Mouse (Mus musculus): ENCODE data around the gene Hmgcr. TPM values are rescaled to one million over a fixed set of nuclear protein-coding genes. Genes with fewer than 3 reads are reported as not detected.

The Hmgcr gene
- 51.3 and 69.5 TPM in 2 replicates for polyA plus RNA-seq (2014; fragmentation: Nextera tagmentation; extraction: Ambion mirVana)

GRCm38 (mm10) chr13:96670406-96671077 is at the start of gene Hmgcr:
Gene Hmgcr (minus strand): TSS chr13:96670936.
- peak within 1 kb of the TSS; percentile 94 for H3K27ac ChIP-seq (ENCODE audit: low read depth, low read length)
- ATAC-seq (replicated peaks; ENCODE audit: insufficient number of reproducible peaks, low FRiP score, low TSS enrichment): peak; percentile 100
- under 1% methylated on average over 61 of the region's 70 CpGs for WGBS (ENCODE audit: insufficient replicate concordance)
- H3K36me3 ChIP-seq (ENCODE audit: control insufficient read depth, insufficient read depth, low read length): peaks cover 5% of the 10 kb centered on the region
- H3K9ac ChIP-seq (ENCODE audit: low read depth, low read length): peak within 1 kb of the TSS; percentile 98
- H3K4me3 ChIP-seq (ENCODE audit: low read depth, low read length): peak within 1 kb of the TSS; percentile 93
- no peaks in the 10 kb centered on the region for H3K27me3 ChIP-seq (ENCODE audit: control insufficient read depth, insufficient read depth, low read length)
- H3K9me3 ChIP-seq (replicated peaks; ENCODE audit: control insufficient read depth, low read length): no peaks in the 10 kb centered on the region
- H3K4me1 ChIP-seq (ENCODE audit: control insufficient read depth, insufficient read depth, low read length): peaks cover 20% of the 10 kb centered on the region
- peak within 1 kb of the TSS; percentile 71 for H3K4me2 ChIP-seq

GRCm38 (mm10) chr13:96720003-96720402 is 49.3 kb upstream of the Hmgcr start:
- H3K36me3 ChIP-seq (ENCODE audit: control insufficient read depth, insufficient read depth, low read length): no peaks in the 10 kb centered on the region
- ATAC-seq (replicated peaks; ENCODE audit: insufficient number of reproducible peaks, low FRiP score, low TSS enrichment): no peak
- H3K9ac ChIP-seq (ENCODE audit: low read depth, low read length): no peak overlapping the region
- no peaks in the 10 kb centered on the region for H3K27me3 ChIP-seq (ENCODE audit: control insufficient read depth, insufficient read depth, low read length)
- no peak overlapping the region for H3K27ac ChIP-seq (ENCODE audit: low read depth, low read length)
- no peaks in the 10 kb centered on the region for H3K4me1 ChIP-seq (ENCODE audit: control insufficient read depth, insufficient read depth, low read length)
- no peaks in the 10 kb centered on the region for H3K9me3 ChIP-seq (replicated peaks; ENCODE audit: control insufficient read depth, low read length)
- no peak overlapping the region for H3K4me2 ChIP-seq
- no peak overlapping the region for H3K4me3 ChIP-seq (ENCODE audit: low read depth, low read length)
- 49% methylated on average over 2 of the region's 2 CpGs for WGBS (ENCODE audit: insufficient replicate concordance)

- no peaks in the 10 kb centered on the region for H3K9me3 ChIP-seq (replicated peaks; ENCODE audit: control insufficient read depth, low read length)
- 70% methylated on average over 1 of the region's 1 CpGs for WGBS (ENCODE audit: insufficient replicate concordance)
- H3K4me2 ChIP-seq: no peak overlapping the region
- no peaks in the 10 kb centered on the region for H3K4me1 ChIP-seq (ENCODE audit: control insufficient read depth, insufficient read depth, low read length)
- H3K27ac ChIP-seq (ENCODE audit: low read depth, low read length): no peak overlapping the region
- no peaks in the 10 kb centered on the region for H3K36me3 ChIP-seq (ENCODE audit: control insufficient read depth, insufficient read depth, low read length)
- no peak overlapping the region for H3K9ac ChIP-seq (ENCODE audit: low read depth, low read length)
- no peak overlapping the region for H3K4me3 ChIP-seq (ENCODE audit: low read depth, low read length)
- H3K27me3 ChIP-seq (ENCODE audit: control insufficient read depth, insufficient read depth, low read length): no peaks in the 10 kb centered on the region
- no peak for ATAC-seq (replicated peaks; ENCODE audit: insufficient number of reproducible peaks, low FRiP score, low TSS enrichment)
These were observed 47.1 kb upstream of the Hmgcr start for GRCm38 (mm10) chr13:96717821-96718220.

- ATAC-seq (replicated peaks; ENCODE audit: insufficient number of reproducible peaks, low FRiP score, low TSS enrichment): no peak
- H3K9me3 ChIP-seq (replicated peaks; ENCODE audit: control insufficient read depth, low read length): no peaks in the 10 kb centered on the region
- no peaks in the 10 kb centered on the region for H3K27me3 ChIP-seq (ENCODE audit: control insufficient read depth, insufficient read depth, low read length)
- no peak overlapping the region for H3K4me2 ChIP-seq
- no peaks in the 10 kb centered on the region for H3K36me3 ChIP-seq (ENCODE audit: control insufficient read depth, insufficient read depth, low read length)
- no peak overlapping the region for H3K9ac ChIP-seq (ENCODE audit: low read depth, low read length)
- H3K4me3 ChIP-seq (ENCODE audit: low read depth, low read length): no peak overlapping the region
- H3K27ac ChIP-seq (ENCODE audit: low read depth, low read length): no peak overlapping the region
- 82% methylated on average over 2 of the region's 2 CpGs for WGBS (ENCODE audit: insufficient replicate concordance)
- no peaks in the 10 kb centered on the region for H3K4me1 ChIP-seq (ENCODE audit: control insufficient read depth, insufficient read depth, low read length)
These were observed 45.6 kb upstream of the Hmgcr start for GRCm38 (mm10) chr13:96716311-96716710.

GRCm38 (mm10) chr13:96709269-96710233 is 38.8 kb upstream of the Hmgcr start:
- Histone ChIP-seq H3K36me3 (ENCODE audit: control insufficient read depth, insufficient read depth, low read length) (no peaks in the 10 kb centered on the region), H3K9ac (ENCODE audit: low read depth, low read length) (no peak overlapping the region)

GRCm38 (mm10) chr13:96702567-96703278 is 32.0 kb upstream of the Hmgcr start:
- Histone ChIP-seq H3K27ac (ENCODE audit: low read depth, low read length) (no peak overlapping the region), H3K9ac (ENCODE audit: low read depth, low read length) (no peak overlapping the region), H3K4me2 (no peak overlapping the region), H3K9me3 (replicated peaks; ENCODE audit: control insufficient read depth, low read length) (no peaks in the 10 kb centered on the region), H3K4me1 (ENCODE audit: control insufficient read depth, insufficient read depth, low read length) (no peaks in the 10 kb centered on the region), H3K27me3 (ENCODE audit: control insufficient read depth, insufficient read depth, low read length) (no peaks in the 10 kb centered on the region), H3K36me3 (ENCODE audit: control insufficient read depth, insufficient read depth, low read length) (no peaks in the 10 kb centered on the region), H3K4me3 (ENCODE audit: low read depth, low read length) (no peak overlapping the region)
- no peak for ATAC-seq (replicated peaks; ENCODE audit: insufficient number of reproducible peaks, low FRiP score, low TSS enrichment)
- WGBS (ENCODE audit: insufficient replicate concordance): 71% methylated on average over 9 of the region's 9 CpGs

More at GRCm38 (mm10) chr13:96709269-96710233, 38.8 kb upstream of the Hmgcr start:
- H3K4me2 ChIP-seq: no peak overlapping the region
- ATAC-seq (replicated peaks; ENCODE audit: insufficient number of reproducible peaks, low FRiP score, low TSS enrichment): no peak
- 73% methylated on average over 8 of the region's 8 CpGs for WGBS (ENCODE audit: insufficient replicate concordance)
- no peaks in the 10 kb centered on the region for H3K27me3 ChIP-seq (ENCODE audit: control insufficient read depth, insufficient read depth, low read length)
- no peaks in the 10 kb centered on the region for H3K4me1 ChIP-seq (ENCODE audit: control insufficient read depth, insufficient read depth, low read length)
- H3K27ac ChIP-seq (ENCODE audit: low read depth, low read length): no peak overlapping the region
- no peak overlapping the region for H3K4me3 ChIP-seq (ENCODE audit: low read depth, low read length)
- no peaks in the 10 kb centered on the region for H3K9me3 ChIP-seq (replicated peaks; ENCODE audit: control insufficient read depth, low read length)

GRCm38 (mm10) chr13:96697805-96698586 is 27.3 kb upstream of the Hmgcr start:
- no peaks in the 10 kb centered on the region for H3K9me3 ChIP-seq (replicated peaks; ENCODE audit: control insufficient read depth, low read length)
- WGBS (ENCODE audit: insufficient replicate concordance): 47% methylated on average over 8 of the region's 8 CpGs
- H3K4me1 ChIP-seq (ENCODE audit: control insufficient read depth, insufficient read depth, low read length): no peaks in the 10 kb centered on the region
- no peak overlapping the region for H3K9ac ChIP-seq (ENCODE audit: low read depth, low read length)
- H3K4me3 ChIP-seq (ENCODE audit: low read depth, low read length): no peak overlapping the region
- peak overlapping the region; percentile 68 for H3K27ac ChIP-seq (ENCODE audit: low read depth, low read length)
- peak; percentile 96 for ATAC-seq (replicated peaks; ENCODE audit: insufficient number of reproducible peaks, low FRiP score, low TSS enrichment)
- H3K27me3 ChIP-seq (ENCODE audit: control insufficient read depth, insufficient read depth, low read length): no peaks in the 10 kb centered on the region
- H3K4me2 ChIP-seq: peak overlapping the region; percentile 42; the same call in 1 of the 2 replicates
- H3K36me3 ChIP-seq (ENCODE audit: control insufficient read depth, insufficient read depth, low read length): no peaks in the 10 kb centered on the region

GRCm38 (mm10) chr13:96695428-96695827 is 24.7 kb upstream of the Hmgcr start:
- H3K27me3 ChIP-seq (ENCODE audit: control insufficient read depth, insufficient read depth, low read length): no peaks in the 10 kb centered on the region
- ATAC-seq (replicated peaks; ENCODE audit: insufficient number of reproducible peaks, low FRiP score, low TSS enrichment): no peak
- H3K9me3 ChIP-seq (replicated peaks; ENCODE audit: control insufficient read depth, low read length): no peaks in the 10 kb centered on the region
- no peaks in the 10 kb centered on the region for H3K4me1 ChIP-seq (ENCODE audit: control insufficient read depth, insufficient read depth, low read length)
- WGBS (ENCODE audit: insufficient replicate concordance): 88% methylated on average over 2 of the region's 2 CpGs
- H3K36me3 ChIP-seq (ENCODE audit: control insufficient read depth, insufficient read depth, low read length): no peaks in the 10 kb centered on the region
- H3K4me3 ChIP-seq (ENCODE audit: low read depth, low read length): no peak overlapping the region
- H3K4me2 ChIP-seq: no peak overlapping the region
- H3K9ac ChIP-seq (ENCODE audit: low read depth, low read length): no peak overlapping the region
- no peak overlapping the region for H3K27ac ChIP-seq (ENCODE audit: low read depth, low read length)
